Mouse (Mus musculus) left cerebral cortex, adult 6 months (tissue): ENCODE measurements around the gene 1700022I11Rik. TPM values are rescaled to one million over a fixed set of nuclear protein-coding genes. Genes with fewer than 3 reads are reported as not detected.

Experiments used
- long read RNA-seq, 2 experiments: library from polyadenylated mRNA; unstranded; transcript quantifications; one replicate each; pipeline ENCODE4 v2.0.0; 2019 to 2020
- polyA plus RNA-seq: library from polyadenylated mRNA; unstranded; fragments of <200 nt; fragmentation: Nextera tagmentation; gene quantifications from 2 replicates; pipeline ENCODE4 v1.2.3, GENCODE M21; 2021

Gene 1700022I11Rik
- polyA plus RNA-seq: 0.20 and 0.23 TPM in 2 replicates
- long read RNA-seq, experiment 1: 0 reads
- long read RNA-seq, experiment 2, partial matches to known transcripts: 0 of 8 reads
- long read RNA-seq, experiment 2, other reads (novel, unspliced or antisense): 8 of 8 reads

GRCm38 (mm10) chr4:42969304-42969703, at the start of gene 1700022I11Rik:
1700022I11Rik (plus strand) TSS chr4:42969604.

GRCm38 (mm10) chr4:42949676-42950051, 19.7 kb upstream of the 1700022I11Rik start, which contains the start of gene Dnajb5:
Dnajb5 (plus strand) TSS chr4:42949814.

GRCm38 (mm10) chr4:43000141-43000986, 31.0 kb downstream of the 1700022I11Rik start, which contains the start of gene Vcp:
Vcp (minus strand) TSS chr4:43000507.

GRCm38 (mm10) chr4:43010161-43011038, 41.0 kb downstream of the 1700022I11Rik start, which contains the start of gene Fancg:
Fancg (minus strand) TSS chr4:43010506.

GRCm38 (mm10) chr4:43025084-43025960, 55.9 kb downstream of the 1700022I11Rik start, which contains the start of gene Pigo:
Pigo (minus strand) TSS chr4:43025819.

GRCm38 (mm10) chr4:43031237-43031995, 62.0 kb downstream of the 1700022I11Rik start, which contains the start of gene Stoml2:
Stoml2 (minus strand) TSS chr4:43031710.

Other genes starting within 250 kb of the 1700022I11Rik start
- 0.29 and 0.47 TPM in 2 replicates for gene 4930578G10Rik, start 234.1 kb upstream of the 1700022I11Rik start, polyA plus RNA-seq
- gene Ccl19, start 213.0 kb upstream of the 1700022I11Rik start, polyA plus RNA-seq: 1.1 and 3.8 TPM in 2 replicates
- 0.49 and 0.51 TPM in 2 replicates for gene Ccl21a, start 195.6 kb upstream of the 1700022I11Rik start, polyA plus RNA-seq
- 0.03 and 0.07 TPM in 2 replicates for gene Fam205a1, start 115.7 kb upstream of the 1700022I11Rik start, polyA plus RNA-seq
- 0.80 and 3.1 TPM in 2 replicates for gene Gm12394, start 112.8 kb upstream of the 1700022I11Rik start, polyA plus RNA-seq
- 3.2 and 7.8 TPM in 2 replicates for gene Fam205c, start 95.4 kb upstream of the 1700022I11Rik start, polyA plus RNA-seq
- 72.3 and 79.6 TPM in 2 replicates for gene Phf24, start 52.9 kb upstream of the 1700022I11Rik start, polyA plus RNA-seq
- gene Dnajb5, start 19.8 kb upstream of the 1700022I11Rik start, polyA plus RNA-seq: 30.2 and 37.0 TPM in 2 replicates
- gene Vcp, start 30.9 kb downstream of the 1700022I11Rik start, polyA plus RNA-seq: 149 and 171 TPM in 2 replicates
- 3.9 and 5.4 TPM in 2 replicates for gene Fancg, start 40.9 kb downstream of the 1700022I11Rik start, polyA plus RNA-seq
- 9.5 and 12.2 TPM in 2 replicates for gene Pigo, start 56.2 kb downstream of the 1700022I11Rik start, polyA plus RNA-seq
- gene Stoml2, start 62.1 kb downstream of the 1700022I11Rik start, polyA plus RNA-seq: 193 and 209 TPM in 2 replicates
- gene Fam214b, start 76.6 kb downstream of the 1700022I11Rik start, polyA plus RNA-seq: 6.6 and 8.5 TPM in 2 replicates
- 3.8 and 4.9 TPM in 2 replicates for gene Unc13b, start 89.3 kb downstream of the 1700022I11Rik start, polyA plus RNA-seq